Mouse (Mus musculus): ENCODE results near the gene Actbl2. TPM values are rescaled to one million over a fixed set of nuclear protein-coding genes. Genes with fewer than 3 reads are reported as not detected.

Gene Actbl2
- polyA plus RNA-seq (2015; fragmentation: Nextera tagmentation; extraction: Ambion mirVana) = not detected in 2 replicates

DNA sequence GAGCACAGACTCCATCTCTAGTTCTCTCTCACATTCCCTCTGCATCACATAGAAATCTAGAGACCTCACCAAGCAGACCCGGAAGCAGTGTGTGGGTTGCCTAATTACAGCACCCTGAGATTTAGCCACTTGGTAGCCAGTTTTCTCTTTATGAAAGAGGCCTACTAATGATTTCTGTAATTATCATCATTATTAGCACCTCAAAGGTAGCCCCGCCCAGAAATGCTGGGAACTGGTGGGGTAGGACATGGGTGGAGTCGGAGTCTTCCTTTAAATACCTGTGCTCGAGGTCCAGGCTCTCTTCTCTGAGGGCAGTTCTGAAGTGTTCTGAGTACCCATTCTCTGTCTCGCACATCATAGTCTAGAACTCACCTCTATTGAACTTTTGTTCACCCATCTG, at the start of gene Actbl2:
Gene Actbl2, plus strand, starts transcription at position 301 of the 400 bp plus-strand sequence.
- Histone ChIP-seq H3K27ac (no peak within 1 kb of the TSS), H3K9ac (no peak within 1 kb of the TSS), H3K4me2 (no peak within 1 kb of the TSS), H3K9me3 (no peaks in the 10 kb centered on the region), H3K36me3 (no peaks in the 10 kb centered on the region), H3K4me1 (peaks cover 19% of the 10 kb centered on the region), H3K4me3 (no peak within 1 kb of the TSS), H3K27me3 (no peaks in the 10 kb centered on the region)
- ATAC-seq (ENCODE audit: insufficient number of reproducible peaks, insufficient read depth, low FRiP score, low TSS enrichment, low read depth) = no peak
- 92% methylated on average over 5 of the region's 5 CpGs for WGBS

DNA sequence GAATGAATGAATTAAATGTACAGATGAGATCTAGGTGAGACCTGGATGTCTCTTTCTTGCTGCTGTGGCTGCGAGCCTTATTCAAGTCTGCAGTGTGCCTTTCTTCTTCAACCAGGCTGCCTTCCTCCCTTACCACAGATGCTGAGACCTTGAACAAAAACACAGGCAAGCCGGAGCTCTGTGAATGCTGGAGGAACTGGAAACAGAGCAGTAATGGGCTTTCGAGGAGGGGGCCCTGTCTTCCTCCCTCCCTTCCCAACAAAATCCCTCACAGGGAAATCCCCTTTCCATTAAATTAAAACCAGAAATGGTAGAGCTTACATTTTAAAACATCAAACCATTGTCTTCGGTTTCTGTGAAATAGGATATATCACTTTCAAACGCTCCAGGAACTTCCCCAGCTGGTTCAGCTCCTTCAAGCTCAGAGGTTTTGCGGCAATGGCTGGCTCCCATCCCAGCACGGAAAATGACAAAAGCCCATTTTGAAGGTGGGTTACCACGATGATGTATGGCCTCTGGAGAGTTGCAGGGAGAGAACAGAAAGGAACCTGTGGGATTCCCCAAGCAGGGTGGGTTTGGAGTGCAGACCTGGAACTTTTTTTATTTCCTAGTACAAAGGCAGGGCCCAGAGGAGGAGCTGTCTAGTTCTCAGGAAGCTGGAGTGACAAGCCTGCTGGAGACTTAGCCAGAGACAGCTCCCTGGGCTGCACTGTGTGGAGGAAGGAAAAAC, 44.0 kb upstream of the Actbl2 start:
- Histone ChIP-seq H3K4me1 (peaks cover 23% of the 10 kb centered on the region), H3K27ac (peak overlapping the region; percentile 94), H3K27me3 (no peaks in the 10 kb centered on the region), H3K36me3 (no peaks in the 10 kb centered on the region), H3K9ac (no peak overlapping the region), H3K4me2 (peak overlapping the region; percentile 14), H3K4me3 (no peak overlapping the region), H3K9me3 (no peaks in the 10 kb centered on the region)
- ATAC-seq (ENCODE audit: insufficient number of reproducible peaks, insufficient read depth, low FRiP score, low TSS enrichment, low read depth) = peak; percentile 88
- WGBS = 10% methylated on average over 8 of the region's 8 CpGs

GRCm38 (mm10) chr13:111228768-111229167, 26.0 kb upstream of the Actbl2 start:
- 0 out of 2 replicates have a peak, but pooled peaks have one; percentile 68 for ATAC-seq (ENCODE audit: insufficient number of reproducible peaks, insufficient read depth, low FRiP score, low TSS enrichment, low read depth)
- Histone ChIP-seq H3K27me3 (no peaks in the 10 kb centered on the region), H3K27ac (peak overlapping the region; percentile 75), H3K4me1 (peaks cover 42% of the 10 kb centered on the region), H3K4me3 (no peak overlapping the region), H3K36me3 (no peaks in the 10 kb centered on the region), H3K4me2 (no peak overlapping the region), H3K9me3 (no peaks in the 10 kb centered on the region), H3K9ac (no peak overlapping the region)
- 18% methylated on average over 5 of the region's 5 CpGs for WGBS

DNA sequence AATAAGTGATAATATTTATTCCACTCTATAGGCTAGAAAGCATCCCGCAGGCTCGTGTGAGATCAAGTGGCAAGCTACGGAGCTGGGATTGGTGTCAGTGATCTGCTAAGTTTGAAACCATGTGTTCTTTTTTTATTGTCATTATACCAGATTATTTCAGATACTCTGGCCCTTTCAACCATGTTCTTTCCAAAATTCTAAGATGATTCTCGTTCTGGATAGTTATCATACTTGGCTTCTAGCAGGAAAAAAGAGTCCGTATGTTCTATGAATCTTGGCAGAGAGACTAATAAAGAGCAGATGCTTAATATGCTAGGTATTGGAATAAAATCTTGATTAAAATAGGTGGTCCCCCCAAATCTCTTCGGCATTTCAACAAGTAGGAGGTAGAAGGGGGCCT, 25.3 kb upstream of the Actbl2 start:
- Histone ChIP-seq H3K4me2 (no peak overlapping the region), H3K27ac (peak overlapping the region; percentile 75; the same call in 1 of the 2 replicates), H3K4me1 (peaks cover 44% of the 10 kb centered on the region), H3K36me3 (no peaks in the 10 kb centered on the region), H3K27me3 (no peaks in the 10 kb centered on the region), H3K9ac (no peak overlapping the region), H3K9me3 (no peaks in the 10 kb centered on the region), H3K4me3 (no peak overlapping the region)
- 32% methylated on average over 6 of the region's 6 CpGs for WGBS
- no peak for ATAC-seq (ENCODE audit: insufficient number of reproducible peaks, insufficient read depth, low FRiP score, low TSS enrichment, low read depth)

DNA sequence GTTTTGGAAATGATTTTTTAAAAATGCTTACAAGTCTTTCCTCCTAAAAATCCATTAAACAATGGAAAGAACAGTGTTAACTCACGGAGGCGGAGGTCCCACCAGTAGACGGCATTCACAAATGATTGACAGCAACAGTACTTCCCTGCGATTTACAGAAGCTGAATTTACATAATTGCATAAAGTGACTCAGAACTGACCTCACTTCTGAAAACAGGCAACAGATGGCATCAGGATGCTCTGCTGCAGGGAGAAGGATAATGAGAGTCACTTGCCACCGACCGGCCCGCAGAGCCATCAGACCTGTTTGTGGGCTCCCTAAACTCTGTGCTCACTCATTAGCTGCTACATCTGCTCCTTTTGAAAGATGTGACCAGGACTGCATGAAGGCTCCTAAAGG, 22.4 kb upstream of the Actbl2 start:
- Histone ChIP-seq H3K9ac (no peak overlapping the region), H3K27ac (peak overlapping the region; percentile 44), H3K4me2 (no peak overlapping the region), H3K9me3 (no peaks in the 10 kb centered on the region), H3K36me3 (no peaks in the 10 kb centered on the region), H3K27me3 (no peaks in the 10 kb centered on the region), H3K4me1 (peaks cover 63% of the 10 kb centered on the region), H3K4me3 (no peak overlapping the region)
- 29% methylated on average over 7 of the region's 7 CpGs for WGBS
- ATAC-seq (ENCODE audit: insufficient number of reproducible peaks, insufficient read depth, low FRiP score, low TSS enrichment, low read depth) = no peak

- Histone ChIP-seq H3K27ac (peak overlapping the region; percentile 22; the same call in 1 of the 2 replicates), H3K4me3 (no peak overlapping the region), H3K9ac (no peak overlapping the region), H3K4me1 (peaks cover 54% of the 10 kb centered on the region), H3K27me3 (no peaks in the 10 kb centered on the region), H3K9me3 (no peaks in the 10 kb centered on the region), H3K4me2 (no peak overlapping the region), H3K36me3 (no peaks in the 10 kb centered on the region)
- ATAC-seq (ENCODE audit: insufficient number of reproducible peaks, insufficient read depth, low FRiP score, low TSS enrichment, low read depth) = 0 out of 2 replicates have a peak, but pooled peaks have one; percentile 23
- 54% methylated on average over 5 of the region's 5 CpGs for WGBS
Observed at GRCm38 (mm10) chr13:111233356-111233755, 21.5 kb upstream of the Actbl2 start.

- no peak for ATAC-seq (ENCODE audit: insufficient number of reproducible peaks, insufficient read depth, low FRiP score, low TSS enrichment, low read depth)
- Histone ChIP-seq H3K27ac (peak overlapping the region; percentile 64), H3K9ac (no peak overlapping the region), H3K36me3 (no peaks in the 10 kb centered on the region), H3K9me3 (no peaks in the 10 kb centered on the region), H3K27me3 (no peaks in the 10 kb centered on the region), H3K4me3 (no peak overlapping the region), H3K4me2 (no peak overlapping the region), H3K4me1 (peaks cover 46% of the 10 kb centered on the region)
- 55% methylated on average over 3 of the region's 3 CpGs for WGBS
Observed at GRCm38 (mm10) chr13:111234573-111234972, 20.2 kb upstream of the Actbl2 start.

DNA sequence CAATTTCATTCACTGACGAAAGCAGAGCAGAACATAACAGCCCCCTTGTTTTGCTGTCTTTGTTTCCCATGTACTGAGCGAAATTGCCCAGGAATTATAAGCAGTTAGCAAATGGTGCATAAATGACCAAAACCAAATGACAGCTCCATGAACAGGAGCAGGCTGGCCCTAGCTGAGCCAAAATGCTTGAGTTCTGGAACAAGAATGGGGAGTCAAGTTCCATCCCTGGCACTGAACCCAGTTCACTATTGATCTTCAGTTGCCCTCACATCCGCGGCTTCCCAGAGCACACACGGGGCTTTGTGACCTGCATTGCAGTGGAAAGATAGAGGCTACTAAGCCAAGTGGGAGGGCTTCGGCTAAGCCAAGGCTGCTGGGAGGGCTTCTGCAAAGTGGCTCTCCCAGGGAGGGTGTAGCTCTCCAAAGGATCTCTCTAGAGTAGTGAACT, 19.1 kb upstream of the Actbl2 start:
- H3K9me3 ChIP-seq = peaks cover 7% of the 10 kb centered on the region; the same call in 1 of the 2 replicates
- ATAC-seq (ENCODE audit: insufficient number of reproducible peaks, insufficient read depth, low FRiP score, low TSS enrichment, low read depth) = no peak
- H3K27ac ChIP-seq = peak overlapping the region; percentile 76
- 51% methylated on average over 6 of the region's 6 CpGs for WGBS
- no peak overlapping the region for H3K4me3 ChIP-seq
- no peak overlapping the region for H3K4me2 ChIP-seq
- H3K4me1 ChIP-seq = peaks cover 46% of the 10 kb centered on the region
- no peaks in the 10 kb centered on the region for H3K36me3 ChIP-seq
- H3K9ac ChIP-seq = no peak overlapping the region
- no peaks in the 10 kb centered on the region for H3K27me3 ChIP-seq

DNA sequence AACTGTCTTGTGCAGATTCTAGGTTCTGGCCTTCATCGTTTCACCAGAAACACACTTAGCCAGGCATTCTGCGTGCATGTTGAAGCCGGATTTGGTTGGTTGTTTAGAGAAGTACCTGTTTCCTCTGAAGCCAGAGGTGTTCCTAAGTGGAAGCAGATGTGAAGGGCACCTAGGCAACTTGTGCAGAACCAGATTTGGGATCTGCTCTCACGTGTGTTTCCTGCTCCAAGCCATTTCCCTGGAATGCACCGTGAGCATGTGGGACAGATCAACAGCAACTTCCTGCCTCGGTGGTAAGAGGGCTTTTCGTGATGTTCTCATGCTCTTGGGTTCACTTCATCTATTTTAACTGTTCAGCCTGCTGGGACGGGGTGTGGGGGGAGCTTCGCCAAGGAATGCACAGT, 18.4 kb upstream of the Actbl2 start:
- H3K9ac ChIP-seq = no peak overlapping the region
- peaks cover 9% of the 10 kb centered on the region; the same call in 1 of the 2 replicates for H3K9me3 ChIP-seq
- H3K27me3 ChIP-seq = no peaks in the 10 kb centered on the region
- H3K27ac ChIP-seq = peak overlapping the region; percentile 76
- no peak for ATAC-seq (ENCODE audit: insufficient number of reproducible peaks, insufficient read depth, low FRiP score, low TSS enrichment, low read depth)
- no peak overlapping the region for H3K4me2 ChIP-seq
- H3K36me3 ChIP-seq = no peaks in the 10 kb centered on the region
- H3K4me3 ChIP-seq = no peak overlapping the region
- 37% methylated on average over 9 of the region's 9 CpGs for WGBS
- H3K4me1 ChIP-seq = peaks cover 42% of the 10 kb centered on the region

DNA sequence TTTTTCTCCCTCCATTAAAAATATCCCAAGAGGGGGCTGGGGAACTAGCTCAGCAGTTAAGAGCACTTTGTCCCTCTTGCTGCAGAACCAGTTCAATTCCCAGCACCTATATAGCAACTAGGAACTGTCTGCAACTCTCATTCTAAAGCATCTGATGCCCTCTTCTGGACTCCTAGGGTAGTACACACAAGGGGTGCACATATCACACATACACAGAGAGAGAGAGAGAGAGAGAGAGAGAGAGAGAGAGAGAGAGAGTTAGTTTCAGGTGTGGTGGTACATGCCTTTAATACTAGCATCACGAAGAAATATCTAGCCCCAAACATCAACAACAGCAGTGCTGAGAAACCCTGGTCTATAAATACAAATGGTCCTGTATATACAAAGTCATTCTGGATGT, 17.5 kb upstream of the Actbl2 start:
- 65% methylated on average over 1 of the region's 1 CpGs for WGBS
- Histone ChIP-seq H3K4me3 (no peak overlapping the region), H3K9me3 (peaks cover 9% of the 10 kb centered on the region; the same call in 1 of the 2 replicates), H3K4me2 (no peak overlapping the region), H3K9ac (no peak overlapping the region), H3K27me3 (no peaks in the 10 kb centered on the region), H3K27ac (no peak overlapping the region), H3K36me3 (no peaks in the 10 kb centered on the region), H3K4me1 (peaks cover 35% of the 10 kb centered on the region)
- no peak for ATAC-seq (ENCODE audit: insufficient number of reproducible peaks, insufficient read depth, low FRiP score, low TSS enrichment, low read depth)

GRCm38 (mm10) chr13:111237865-111238465, 16.8 kb upstream of the Actbl2 start:
- Histone ChIP-seq H3K27ac (no peak overlapping the region), H3K4me3 (no peak overlapping the region), H3K9me3 (peaks cover 9% of the 10 kb centered on the region; the same call in 1 of the 2 replicates), H3K27me3 (no peaks in the 10 kb centered on the region), H3K36me3 (no peaks in the 10 kb centered on the region), H3K4me1 (peaks cover 29% of the 10 kb centered on the region), H3K9ac (no peak overlapping the region), H3K4me2 (no peak overlapping the region)
- no peak for ATAC-seq (ENCODE audit: insufficient number of reproducible peaks, insufficient read depth, low FRiP score, low TSS enrichment, low read depth)
- WGBS = 33% methylated on average over 3 of the region's 3 CpGs

- Histone ChIP-seq H3K4me1 (0 out of 2 replicates have a peak, but pooled peaks cover 2% of the 10 kb centered on the region), H3K9ac (no peak overlapping the region), H3K27ac (no peak overlapping the region), H3K36me3 (no peaks in the 10 kb centered on the region), H3K27me3 (no peaks in the 10 kb centered on the region), H3K9me3 (no peaks in the 10 kb centered on the region), H3K4me2 (no peak overlapping the region), H3K4me3 (no peak overlapping the region)
- WGBS = 82% methylated on average over 5 of the region's 5 CpGs
- ATAC-seq (ENCODE audit: insufficient number of reproducible peaks, insufficient read depth, low FRiP score, low TSS enrichment, low read depth) = no peak
Observed at GRCm38 (mm10) chr13:111251106-111251505, 3.7 kb upstream of the Actbl2 start.
